Mouse (Mus musculus): ENCODE data around the gene Akap1.

Gene Akap1

GRCm38 (mm10) chr11:88878011-88878410 is 13.6 kb upstream of the Akap1 start:
- DNase-seq (ENCODE audit: low spot score in 2 of 2), result no peak

- no peak for DNase-seq (ENCODE audit: low spot score in 2 of 2)
Measured at GRCm38 (mm10) chr11:88873667-88874030, 9.3 kb upstream of the Akap1 start.

- no peak for DNase-seq (ENCODE audit: low spot score in 2 of 2)
Measured at GRCm38 (mm10) chr11:88873027-88873666, 8.8 kb upstream of the Akap1 start.

- no peak for DNase-seq (ENCODE audit: low spot score in 2 of 2)
Measured at GRCm38 (mm10) chr11:88869443-88869842, 5.1 kb upstream of the Akap1 start.

- DNase-seq (ENCODE audit: low spot score in 2 of 2), result no peak
Measured at GRCm38 (mm10) chr11:88863904-88864457, 405 bp downstream of the Akap1 start.

- no peak for DNase-seq (ENCODE audit: low spot score in 2 of 2)
Measured at GRCm38 (mm10) chr11:88863071-88863903, 1.1 kb downstream of the Akap1 start.

GRCm38 (mm10) chr11:88862355-88862754 is 2.0 kb downstream of the Akap1 start:
- no peak for DNase-seq (ENCODE audit: low spot score in 2 of 2)

- no peak for DNase-seq (ENCODE audit: low spot score in 2 of 2)
Measured at GRCm38 (mm10) chr11:88861060-88861459, 3.3 kb downstream of the Akap1 start.

GRCm38 (mm10) chr11:88860641-88861040 is 3.7 kb downstream of the Akap1 start:
- DNase-seq (ENCODE audit: low spot score in 2 of 2), result no peak

- no peak for DNase-seq (ENCODE audit: low spot score in 2 of 2)
Measured at GRCm38 (mm10) chr11:88857311-88858005, 6.9 kb downstream of the Akap1 start.

GRCm38 (mm10) chr11:88856383-88856782 is 8.0 kb downstream of the Akap1 start:
- no peak for DNase-seq (ENCODE audit: low spot score in 2 of 2)

GRCm38 (mm10) chr11:88855795-88856194 is 8.6 kb downstream of the Akap1 start:
- DNase-seq (ENCODE audit: low spot score in 2 of 2), result no peak

GRCm38 (mm10) chr11:88853588-88853987 is 10.8 kb downstream of the Akap1 start:
- no peak for DNase-seq (ENCODE audit: low spot score in 2 of 2)

- DNase-seq (ENCODE audit: low spot score in 2 of 2), result no peak
Measured at GRCm38 (mm10) chr11:88852806-88853205, 11.6 kb downstream of the Akap1 start.

- no peak for DNase-seq (ENCODE audit: low spot score in 2 of 2)
Measured at GRCm38 (mm10) chr11:88851049-88851825, 13.1 kb downstream of the Akap1 start.

- no peak for DNase-seq (ENCODE audit: low spot score in 2 of 2)
Measured at GRCm38 (mm10) chr11:88849732-88850131, 14.7 kb downstream of the Akap1 start.

- DNase-seq (ENCODE audit: low spot score in 2 of 2), result no peak
Measured at GRCm38 (mm10) chr11:88849284-88849683, 15.1 kb downstream of the Akap1 start.

GRCm38 (mm10) chr11:88848590-88848989 is 15.8 kb downstream of the Akap1 start:
- no peak for DNase-seq (ENCODE audit: low spot score in 2 of 2)

- DNase-seq (ENCODE audit: low spot score in 2 of 2), result no peak
Measured at GRCm38 (mm10) chr11:88847281-88848006, 16.9 kb downstream of the Akap1 start.

- no peak for DNase-seq (ENCODE audit: low spot score in 2 of 2)
Measured at GRCm38 (mm10) chr11:88844384-88844783, 20.0 kb downstream of the Akap1 start.

- no peak for DNase-seq (ENCODE audit: low spot score in 2 of 2)
Measured at GRCm38 (mm10) chr11:88843305-88843704, 21.1 kb downstream of the Akap1 start.
